Mouse (Mus musculus) heart, postnatal 0 days (tissue): ENCODE measurements around the gene Ikzf3.

ENCODE experiments used
- CTCF ChIP-seq: IDR thresholded peaks from 2 replicates; pipeline ENCODE4 v1.5.1; 2016; ENCODE audit warnings: antibody characterized with exemption, control low read depth, low read depth
- EP300 ChIP-seq: IDR thresholded peaks from 2 replicates; pipeline ENCODE4 v1.6.1; 2016; ENCODE audit warnings: antibody characterized with exemption, low read depth

- TF ChIP-seq EP300 (no peak), CTCF (no peak)
Measured at GRCm38 (mm10) chr11:98546529-98547307, 887 bp upstream of the Ikzf3 start.
